Mouse (Mus musculus) adrenal gland, postnatal 25 days (tissue): ENCODE measurements around the gene Ehd1. TPM values are rescaled to one million over a fixed set of nuclear protein-coding genes. Genes with fewer than 3 reads are reported as not detected.
A peak's percentile ranks its signal among the peaks of the same experiment; 100 is the strongest.

Source experiments
- DNase-seq: peaks from one replicate; pipeline ENCODE4 v3.0.0; 2021; ENCODE audit warnings: mixed read lengths
- total RNA-seq: library from RNA; stranded (reverse); gene quantifications from 2 replicates; pipeline ENCODE4 v1.2.3, GENCODE M21; 2021

Gene Ehd1
- total RNA-seq, 1 experiment from 2014 or later, result 101 TPM

DNA sequence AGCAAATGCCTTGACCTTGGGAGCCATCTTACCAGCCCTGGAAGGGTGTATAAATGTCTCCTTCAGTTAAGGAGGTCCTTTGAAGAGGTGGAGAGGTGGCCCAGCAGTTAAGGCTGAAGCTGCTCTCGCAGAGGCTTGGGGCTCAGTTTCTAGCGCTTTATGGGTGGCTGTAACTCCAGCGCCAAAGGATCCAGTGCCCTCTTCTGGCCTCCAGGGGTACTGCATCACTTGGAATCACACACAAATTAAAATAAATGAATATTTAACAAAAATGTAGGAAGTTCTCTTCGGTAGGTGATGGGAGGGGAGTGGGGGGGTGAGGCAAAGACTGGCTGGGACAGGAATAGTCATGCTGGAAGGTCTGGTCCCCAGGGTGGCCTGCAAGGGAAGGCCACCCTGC is 15.6 kb upstream of the Ehd1 start:
- no peak for DNase-seq

DNA sequence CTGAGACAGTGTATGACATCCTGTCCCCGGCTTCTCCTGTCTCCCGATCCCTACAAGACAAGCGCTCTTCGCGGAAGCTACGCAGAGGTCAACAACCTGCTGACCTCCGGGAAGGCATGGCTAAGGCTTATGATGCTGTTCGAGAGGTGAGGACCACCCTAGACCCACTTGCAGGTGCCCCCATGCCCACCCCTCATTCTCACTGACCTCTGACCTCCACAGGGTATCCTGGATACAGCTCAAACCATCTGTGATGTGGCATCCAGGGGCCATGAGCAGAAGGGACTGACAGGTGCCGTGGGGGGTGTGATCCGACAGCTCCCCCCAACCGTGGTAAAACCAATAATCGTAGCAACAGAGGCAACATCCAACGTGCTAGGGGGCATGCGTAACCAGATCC is 15.1 kb upstream of the Ehd1 start:
- DNase-seq, result no peak

DNA sequence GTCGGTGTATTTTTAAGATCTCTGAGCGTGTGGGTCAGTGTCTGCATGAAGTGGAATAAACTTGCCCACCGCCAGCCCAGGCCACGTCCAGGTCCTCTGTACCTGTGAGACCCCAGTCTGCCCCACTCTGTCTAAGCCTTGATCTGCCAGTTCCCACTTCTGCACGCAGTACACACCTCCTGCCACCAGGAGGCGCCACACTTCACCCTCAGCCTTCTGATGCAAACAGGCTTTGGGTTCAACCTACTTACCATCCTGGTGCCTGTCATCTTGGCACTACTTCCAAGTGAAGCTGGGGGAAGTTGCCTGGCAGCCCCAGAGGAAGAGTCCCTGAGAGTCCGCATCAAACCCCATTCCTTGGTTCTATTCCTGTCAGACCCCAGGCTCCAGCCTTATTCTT is 14.3 kb upstream of the Ehd1 start:
- peak; percentile 72 for DNase-seq

DNA sequence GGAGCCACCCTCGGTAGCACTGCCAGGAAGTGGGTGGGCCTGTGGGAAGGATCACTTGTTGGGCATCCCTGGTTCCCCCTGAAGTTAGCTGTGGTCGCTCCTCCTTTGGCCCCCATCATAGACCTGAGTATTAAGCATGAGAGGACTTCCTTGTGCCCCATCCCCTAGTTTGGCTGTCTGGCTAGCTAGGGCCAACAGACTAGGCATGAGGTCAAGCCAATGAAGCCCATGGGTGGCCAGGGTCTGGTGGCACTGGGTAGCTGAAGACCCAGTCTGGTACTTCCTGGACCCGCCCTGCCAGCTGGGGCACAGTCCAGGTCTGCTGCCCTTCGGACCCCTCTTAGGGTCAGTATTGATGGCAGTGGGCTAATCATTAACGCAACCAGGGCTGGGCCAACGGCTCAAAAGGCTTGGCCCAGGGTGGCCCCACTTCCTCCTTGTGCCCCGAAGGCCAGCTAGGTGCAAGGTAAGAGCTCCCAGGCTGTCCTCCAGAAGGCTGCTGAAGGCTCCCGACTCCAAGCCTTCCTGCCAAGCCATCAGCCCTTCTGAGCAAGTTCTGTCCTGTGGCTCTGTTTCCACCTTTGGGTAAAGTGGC is 13.6 kb upstream of the Ehd1 start:
- no peak for DNase-seq

DNA sequence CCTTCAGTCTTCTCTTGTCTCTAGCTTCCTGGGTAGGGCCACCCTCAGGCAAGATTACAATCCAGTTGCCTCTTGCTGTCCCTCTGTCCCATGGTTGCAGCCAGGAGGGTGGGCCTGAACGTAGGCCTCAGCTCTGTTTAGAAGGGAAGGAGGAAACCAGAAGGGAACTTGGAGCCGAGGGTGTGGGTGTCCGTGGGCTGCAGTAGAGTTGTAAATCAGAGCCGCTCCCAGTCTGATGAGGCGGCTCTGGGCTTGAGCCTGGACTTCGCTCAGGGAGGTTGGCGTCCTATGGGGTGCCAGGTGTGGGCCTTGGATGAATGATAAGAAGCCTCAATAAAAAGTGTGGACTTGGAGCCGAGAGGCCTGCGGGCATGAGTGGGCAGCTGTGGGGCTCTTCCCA is 12.3 kb upstream of the Ehd1 start:
- DNase-seq, result no peak

DNA sequence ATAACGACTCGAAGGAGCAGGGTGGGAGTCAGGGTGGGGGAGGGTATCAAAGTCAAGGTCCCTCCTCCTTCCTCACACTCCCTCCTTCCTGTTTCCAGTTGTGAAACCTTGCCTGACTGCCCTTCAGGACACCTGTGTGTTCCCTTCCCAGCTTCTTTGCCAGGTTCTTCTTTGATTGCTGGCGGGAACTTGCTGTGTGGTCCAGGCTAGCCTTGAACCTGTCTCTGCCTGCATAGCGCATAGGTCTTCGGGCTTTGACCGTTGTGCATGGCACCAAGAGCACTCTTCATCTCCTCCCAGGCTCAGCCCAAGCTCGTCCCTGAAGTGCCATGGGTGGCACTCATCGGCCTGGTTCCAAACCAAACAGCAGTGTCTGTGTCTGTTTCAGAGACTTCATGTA is 11.6 kb upstream of the Ehd1 start:
- no peak for DNase-seq

DNA sequence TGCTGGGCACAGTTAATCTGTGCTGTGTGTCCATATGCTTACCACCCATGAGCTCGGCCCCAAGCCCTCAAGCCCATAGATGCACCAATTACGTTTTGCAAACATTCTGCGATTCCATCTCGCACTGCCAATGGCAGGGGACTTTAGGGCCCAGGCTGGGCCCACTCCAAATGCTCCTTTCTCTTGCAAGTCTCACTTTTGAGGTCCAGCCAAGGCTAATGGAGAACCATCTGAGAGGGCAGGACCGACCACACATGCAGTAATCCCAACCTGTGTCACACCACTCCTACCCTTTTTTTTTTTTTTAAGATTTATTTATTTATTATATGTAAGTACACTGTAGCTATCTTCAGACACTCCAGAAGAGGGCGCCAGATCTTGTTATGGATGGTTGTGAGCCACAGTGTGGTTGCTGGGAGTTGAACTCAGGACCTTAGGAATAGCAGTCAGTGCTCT is 10.8 kb upstream of the Ehd1 start:
- no peak for DNase-seq

DNA sequence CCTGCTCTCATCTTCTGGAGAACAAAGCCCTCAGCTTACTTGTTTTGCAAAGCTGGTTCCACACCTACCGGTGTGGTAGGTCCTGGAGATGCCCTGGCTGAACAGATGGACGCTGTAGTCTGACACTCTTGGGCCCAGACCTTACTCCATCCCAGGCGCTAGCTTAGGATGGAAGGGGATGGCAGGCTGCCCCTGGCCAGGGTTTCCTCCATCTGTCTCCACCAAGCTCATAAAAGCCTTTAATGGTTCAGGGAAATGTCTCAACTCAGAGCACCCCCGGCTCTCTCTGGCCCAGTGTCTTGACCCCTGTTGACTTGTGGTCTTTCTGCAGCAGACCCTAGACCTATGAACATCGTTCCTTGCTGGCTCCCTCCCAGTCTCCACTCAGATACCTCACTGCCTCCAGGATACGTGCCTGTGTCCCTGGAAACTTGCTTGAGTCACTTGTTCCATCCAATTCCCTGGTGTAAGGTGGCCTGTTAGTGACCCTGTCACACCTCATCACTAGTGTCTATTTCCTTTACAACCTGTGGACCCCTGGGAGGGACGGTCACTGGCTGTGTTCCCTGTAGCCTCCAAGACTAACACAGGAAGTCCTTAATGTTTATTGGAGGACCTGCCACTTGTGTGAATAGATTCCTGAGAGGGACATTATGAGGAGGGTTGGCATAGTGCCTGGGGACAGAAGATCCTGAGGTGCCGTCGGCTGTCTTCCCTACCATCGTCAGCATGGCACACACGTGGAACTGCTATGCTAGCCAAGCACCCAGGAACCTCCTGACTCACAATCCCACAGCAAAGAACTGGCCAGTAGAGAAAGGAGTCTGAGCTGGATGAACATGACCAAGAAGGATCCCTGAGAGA is 9.0 kb upstream of the Ehd1 start:
- DNase-seq, result no peak

DNA sequence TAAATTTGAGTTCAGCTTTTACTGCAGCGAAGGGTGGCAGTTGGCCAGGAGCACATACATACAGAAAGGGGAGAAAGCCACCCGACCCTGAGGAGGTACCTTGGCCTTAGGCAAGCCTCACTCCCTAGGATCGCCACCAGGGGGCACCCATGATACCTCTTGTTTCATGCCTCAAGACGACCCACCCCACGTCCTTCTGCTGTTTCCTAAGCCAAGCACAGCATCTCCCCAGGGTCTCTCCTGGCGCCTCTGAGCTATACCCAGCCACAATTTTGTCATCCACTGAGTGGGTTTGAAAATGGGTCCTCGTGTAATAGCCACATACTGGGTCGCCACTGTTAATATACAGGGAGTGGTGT is 8.4 kb upstream of the Ehd1 start:
- DNase-seq, result peak; percentile 86

DNA sequence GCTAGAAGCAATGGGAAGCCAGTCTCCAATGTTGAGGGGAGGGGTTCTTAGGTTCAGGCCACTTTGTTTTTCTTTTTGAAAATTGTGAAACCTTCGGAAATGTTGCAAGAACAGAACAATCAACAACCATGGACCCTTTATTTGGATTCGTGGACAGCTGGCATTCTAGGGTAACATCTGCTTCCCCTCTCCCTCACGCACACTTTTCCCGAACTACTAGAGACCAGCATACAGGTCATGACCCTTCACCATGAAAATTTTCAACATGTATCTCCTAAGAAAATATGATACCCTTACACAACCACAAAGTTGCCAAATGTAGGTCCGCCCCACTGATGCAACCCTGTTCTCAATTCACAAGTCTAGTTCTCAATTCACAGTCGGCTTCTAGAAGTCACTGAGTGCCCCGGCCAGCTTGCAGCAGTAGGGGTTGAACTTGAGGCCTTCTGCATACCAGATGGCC is 7.8 kb upstream of the Ehd1 start:
- DNase-seq, result no peak

DNA sequence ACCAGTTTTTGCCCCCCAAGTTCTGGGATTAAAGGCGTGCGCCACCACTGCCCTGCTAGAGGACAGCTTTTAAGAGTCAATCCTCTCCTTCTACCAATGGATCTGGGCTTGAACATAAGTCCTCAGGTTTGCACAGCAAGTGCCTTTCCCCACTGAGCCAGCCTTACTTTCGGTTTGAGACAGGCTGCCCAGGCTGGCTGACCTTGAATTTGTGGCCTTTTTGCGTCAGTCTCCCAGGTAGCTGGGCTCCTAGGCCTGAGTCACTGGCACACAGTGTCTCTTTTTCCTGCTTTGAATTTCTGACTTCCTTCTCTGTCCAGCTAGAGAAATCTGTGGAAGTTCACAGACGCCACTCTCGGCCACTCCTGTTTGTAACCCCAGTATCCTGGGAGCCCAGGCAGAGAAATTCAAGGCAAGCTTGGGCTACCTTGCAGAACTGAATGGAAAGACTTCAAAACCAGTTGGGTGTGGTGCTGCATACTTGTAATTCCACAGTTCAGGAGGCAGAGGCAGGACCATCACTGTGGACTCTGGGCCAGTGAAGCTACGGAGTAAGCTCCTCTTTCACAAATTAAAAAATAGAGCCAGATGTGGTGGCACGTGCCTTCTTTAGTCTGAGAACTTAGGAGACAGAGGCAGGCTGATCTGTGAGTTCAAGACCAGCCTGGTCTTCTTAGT is 6.6 kb upstream of the Ehd1 start:
- peak; percentile 44 for DNase-seq

DNA sequence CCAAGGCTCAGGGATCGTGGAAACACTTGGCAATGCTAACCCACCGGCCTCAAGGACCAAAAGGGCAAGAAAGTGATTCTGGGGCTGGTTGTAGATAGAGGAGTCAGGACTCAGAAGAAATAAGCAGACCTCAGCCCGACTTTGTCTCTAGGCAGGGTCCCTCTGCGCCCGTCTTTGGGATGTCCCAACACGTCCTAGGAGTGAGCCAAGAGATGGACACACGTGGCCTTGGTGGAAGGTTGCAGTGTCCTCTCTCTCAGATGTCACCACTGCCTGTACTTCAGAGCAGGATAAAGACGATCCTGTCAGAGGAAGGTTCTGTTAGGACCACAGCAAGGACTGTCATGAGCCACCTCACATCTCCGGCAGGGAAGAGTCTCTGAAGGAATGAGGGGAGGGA is 5.9 kb upstream of the Ehd1 start:
- DNase-seq, result no peak

DNA sequence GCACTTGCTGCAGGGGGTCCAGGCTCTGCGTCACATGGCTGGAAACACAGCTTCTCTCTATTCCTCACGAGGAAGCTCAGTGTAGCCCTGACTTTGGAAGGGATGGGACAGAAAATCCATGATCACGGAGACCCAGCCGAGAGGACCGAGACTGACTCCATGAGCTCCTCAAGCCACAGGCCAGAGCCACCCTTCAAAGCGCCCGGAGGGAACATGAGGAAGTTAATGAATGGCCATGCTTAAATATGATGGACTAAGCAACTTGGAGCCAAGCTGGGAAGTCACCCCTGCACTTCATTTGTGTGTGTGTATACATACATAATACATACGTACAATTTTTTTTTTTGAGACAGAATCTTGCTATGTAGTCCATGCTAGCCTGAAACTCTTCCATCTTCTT is 5.3 kb upstream of the Ehd1 start:
- DNase-seq, result no peak

DNA sequence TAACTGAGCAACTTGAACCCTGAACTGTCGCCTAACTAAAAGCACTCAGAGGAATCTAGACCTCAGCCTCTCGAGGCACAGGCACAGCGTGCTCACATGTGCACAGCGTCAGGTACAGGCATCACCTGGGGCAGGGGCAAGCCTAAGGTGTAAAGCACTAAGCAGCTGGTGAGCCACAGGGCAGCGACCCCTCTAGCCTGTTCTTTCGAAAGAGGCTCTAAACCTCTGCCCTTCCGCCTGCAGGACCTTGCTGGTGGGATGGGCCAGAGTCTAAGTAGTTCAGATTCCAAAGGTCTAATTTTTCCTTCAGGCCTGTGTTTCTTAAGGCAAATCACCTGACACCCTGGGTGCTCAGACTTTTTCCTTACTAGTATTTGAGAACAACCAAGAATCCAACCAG is 4.5 kb upstream of the Ehd1 start:
- DNase-seq, result no peak

DNA sequence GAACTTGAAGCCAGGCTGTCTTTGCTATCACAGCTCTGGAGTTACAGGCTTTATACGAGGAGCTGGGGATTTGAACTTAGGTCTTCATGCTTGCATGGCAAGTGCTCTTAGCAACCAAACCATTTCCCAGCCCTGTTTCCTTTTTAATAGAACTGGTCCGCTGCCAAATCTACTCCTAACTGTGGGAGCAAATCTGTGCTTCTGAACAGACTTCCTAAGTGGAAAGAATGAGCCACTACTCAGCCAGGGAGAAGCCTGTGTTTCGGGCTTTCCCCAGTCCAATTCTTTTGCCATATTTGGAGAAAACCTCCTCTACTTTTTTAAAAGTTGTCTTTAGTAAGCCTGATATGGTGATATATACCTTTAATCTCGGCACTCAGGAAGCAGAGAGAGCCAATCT is 3.8 kb upstream of the Ehd1 start:
- DNase-seq, result no peak

DNA sequence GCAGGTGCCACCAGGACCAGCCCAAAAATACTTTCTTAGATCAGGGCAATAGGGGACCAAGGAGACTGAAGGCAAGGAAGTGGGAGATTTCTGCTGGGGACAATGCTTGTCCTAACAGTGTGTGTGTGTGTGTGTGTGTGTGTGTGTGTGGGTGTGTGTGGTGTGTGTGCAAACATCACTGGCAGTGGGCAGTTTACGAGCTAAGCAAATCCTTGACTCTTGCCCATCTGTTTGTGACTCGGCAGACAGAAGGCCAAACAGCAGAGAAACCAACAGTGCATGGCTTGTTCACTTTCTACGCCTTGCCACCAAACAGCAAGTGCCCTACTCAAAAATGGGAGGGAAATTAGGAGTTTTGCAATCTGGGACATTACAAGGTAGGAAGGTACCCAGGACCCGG is 2.9 kb upstream of the Ehd1 start:
- DNase-seq, result no peak

DNA sequence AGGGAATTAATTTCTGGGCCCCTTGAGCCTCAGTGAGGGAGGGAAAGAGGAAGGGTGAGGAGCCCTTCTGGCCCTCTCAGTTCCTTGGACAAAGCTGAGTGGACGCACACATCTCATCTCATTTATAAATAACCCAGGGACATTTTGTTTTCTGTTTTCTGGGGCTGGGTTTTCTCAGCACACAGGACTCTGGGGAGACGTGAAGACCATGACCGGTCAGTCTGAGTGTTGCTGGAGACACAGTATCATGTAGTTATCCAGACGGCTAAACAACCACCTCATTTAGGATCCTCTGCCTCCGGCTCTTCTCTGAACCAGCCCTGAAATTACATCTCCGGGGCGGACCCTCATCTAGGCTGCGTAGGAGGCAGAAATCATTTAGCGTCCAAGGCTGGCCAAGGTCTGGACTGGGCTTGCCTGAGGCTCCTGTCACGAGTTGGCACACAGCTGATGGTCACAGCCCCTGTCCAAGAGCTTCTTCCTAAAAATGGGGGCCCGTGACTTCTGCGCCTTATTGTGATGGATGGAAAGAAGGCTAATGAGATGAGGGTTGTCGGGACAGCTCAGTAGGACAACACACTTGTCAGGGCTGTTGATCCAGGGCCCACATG is 2.4 kb upstream of the Ehd1 start:
- DNase-seq, result no peak

DNA sequence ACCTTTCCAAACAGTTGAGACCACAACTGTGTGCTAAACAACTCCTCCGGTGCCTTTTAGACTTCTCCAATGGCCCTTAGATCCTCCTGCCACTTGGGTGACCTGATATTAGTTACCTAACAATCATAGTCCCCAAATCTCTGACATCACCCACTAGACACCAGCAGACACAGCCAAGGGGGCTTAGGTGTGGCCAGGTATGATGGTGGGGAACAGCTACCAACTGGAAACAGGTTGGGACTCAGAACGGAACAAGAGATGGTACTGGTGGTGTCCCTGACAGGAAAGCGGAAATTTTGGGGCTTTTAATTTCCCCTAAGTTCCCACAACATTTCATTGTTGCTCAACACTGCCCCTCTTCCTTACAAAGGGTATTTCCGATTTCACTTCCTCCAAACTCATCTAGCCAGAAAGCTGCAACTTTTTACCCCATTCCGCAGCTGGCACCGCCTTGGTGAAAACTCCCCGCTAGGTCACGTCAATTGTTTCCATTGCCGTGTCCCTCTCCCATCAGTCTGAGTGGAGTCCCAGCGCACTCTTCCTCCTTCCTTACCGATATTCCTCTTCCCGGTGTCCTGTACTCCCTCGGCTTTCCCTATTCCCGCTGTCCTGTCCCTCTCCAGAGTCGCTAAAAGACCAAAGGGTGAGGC is 660 bp upstream of the Ehd1 start:
- DNase-seq, result no peak

DNA sequence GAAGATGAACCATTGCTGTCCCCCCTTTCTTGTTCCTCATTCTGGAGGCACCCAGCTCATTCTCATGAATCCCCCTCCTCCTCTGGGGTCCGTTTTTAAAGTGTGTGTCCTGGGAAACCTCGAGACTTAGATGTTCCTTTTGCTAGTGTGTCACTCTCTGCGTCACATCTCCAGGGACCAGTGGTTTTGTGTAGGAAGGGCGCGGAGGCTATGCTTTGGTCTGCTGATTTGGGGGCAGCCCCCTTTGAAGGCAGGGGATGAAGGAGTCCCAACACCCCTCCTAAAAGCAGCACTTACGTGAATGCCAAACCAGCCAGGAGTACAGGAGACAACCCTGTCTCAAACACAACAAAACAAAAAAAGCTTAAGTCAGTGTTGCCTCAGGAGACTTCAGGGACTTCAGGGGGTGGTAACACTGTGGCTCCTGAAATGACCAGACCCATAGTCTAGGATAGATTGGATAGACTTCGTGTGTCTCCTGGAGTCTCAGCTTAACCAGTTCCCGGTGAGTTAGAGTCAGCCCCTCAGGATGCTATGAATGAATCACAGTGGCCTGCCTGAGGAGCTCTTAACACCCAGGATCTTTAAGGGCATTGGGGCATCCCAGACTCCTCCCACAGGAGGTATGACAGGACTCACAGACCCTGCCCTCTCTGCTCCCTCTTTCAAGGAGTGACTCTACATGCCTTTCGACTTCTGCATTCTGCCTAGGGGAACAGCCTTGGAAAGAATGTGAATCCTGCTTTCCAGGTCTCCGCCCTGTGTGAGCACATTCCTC is 1.3 kb downstream of the Ehd1 start:
- DNase-seq, result peak; percentile 67

DNA sequence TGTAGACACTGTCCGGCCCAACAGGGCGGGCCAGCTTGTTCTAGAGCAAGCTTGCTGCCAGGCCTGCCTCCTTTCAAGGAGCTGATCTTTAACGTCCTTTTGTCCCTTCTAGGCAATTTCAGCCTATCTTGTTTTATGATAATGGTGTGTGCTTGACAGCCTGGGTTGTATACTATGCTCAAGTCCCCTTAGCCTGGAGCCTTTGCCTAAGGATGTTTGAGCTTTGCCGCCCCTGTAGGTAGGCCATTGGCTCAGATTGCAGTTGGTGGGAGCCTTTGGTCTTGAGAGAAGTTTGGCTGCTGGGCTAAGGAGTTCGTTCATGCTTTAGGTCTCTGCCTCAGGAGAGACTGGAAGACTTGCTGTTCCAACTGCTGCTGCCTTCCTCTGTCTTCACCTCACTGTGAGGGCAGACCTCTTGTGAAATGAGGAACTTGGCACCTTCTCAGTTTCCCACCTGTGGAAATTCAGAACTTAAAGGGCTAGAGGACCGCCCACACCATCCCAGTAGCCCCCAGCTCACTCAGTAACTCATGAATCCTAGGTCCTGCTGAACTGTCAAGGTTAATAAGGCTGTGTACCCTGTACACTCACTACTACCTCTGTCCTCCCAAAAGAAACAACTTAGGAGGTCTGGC is 2.0 kb downstream of the Ehd1 start:
- no peak for DNase-seq

DNA sequence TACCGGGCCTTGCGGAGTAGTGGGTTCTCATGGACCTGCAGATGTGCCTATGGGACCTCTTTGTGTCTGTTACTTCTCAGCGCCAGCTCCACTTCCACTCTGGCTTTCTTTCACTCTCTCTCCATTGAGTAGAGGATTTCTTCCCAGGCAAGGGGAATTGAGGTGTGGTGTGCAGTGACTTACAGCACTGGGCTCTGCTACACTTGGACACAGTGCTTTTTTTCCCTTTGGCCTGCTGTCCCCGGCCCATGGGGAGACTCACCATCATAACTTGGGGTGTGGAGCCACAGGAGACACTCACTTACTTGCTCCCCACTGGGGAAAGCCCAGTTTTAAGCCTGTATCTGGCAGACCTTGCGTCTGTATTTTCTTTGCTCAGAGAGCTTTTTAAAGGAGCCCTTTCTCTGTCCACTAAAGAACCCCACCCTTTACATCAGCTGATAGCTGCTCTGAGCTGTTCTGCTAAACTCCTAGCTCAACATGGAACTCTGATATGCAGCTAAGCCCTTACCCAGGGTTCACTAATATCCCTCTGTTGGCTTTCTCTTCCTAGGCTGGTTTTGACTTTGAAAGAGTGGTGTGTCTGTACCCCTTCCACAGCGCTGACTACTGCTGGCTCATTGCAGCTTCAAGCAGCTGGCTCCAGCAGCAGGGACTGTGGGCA is 3.1 kb downstream of the Ehd1 start:
- DNase-seq, result no peak
